Comparison of ENCODE assay signal across 8 mouse cellular contexts in genomic region chr9:59539441-59540137, GRCm38 (mm10). TPM values are rescaled to one million over a fixed set of nuclear protein-coding genes. Genes with fewer than 3 reads are reported as not detected.
DNase-seq lines count a peak whose midpoint lies in the region; ATAC-seq lines count a peak whose summit lies in the region.

Hexa (plus strand) TSS chr9:59539540.
Tmem202 (minus strand) TSS chr9:59539847.

- H3K4me3 ChIP-seq in embryonic facial prominence, embryonic 13.5 days, result peak within 1 kb of the TSS; percentile 69

- ATAC-seq in embryonic facial prominence, embryonic 13.5 days (ENCODE audit: insufficient number of reproducible peaks, insufficient read depth, low FRiP score, low TSS enrichment, low read depth), result peak; percentile 79
- ATAC-seq in monocyte, adult 5-6 weeks (replicated peaks; ENCODE audit: insufficient number of reproducible peaks, low FRiP score, low TSS enrichment, poor library complexity, severe bottlenecking), result peak; percentile 57

- DNase-seq in 3T3-L1 (ENCODE audit: low read depth, low spot score), result peak; percentile 94
- DNase-seq in adrenal gland, postnatal 36 days, result peak; percentile 90 to 91
- peak; percentile 81 to 82 for DNase-seq in heart, adult 9 months (ENCODE audit: low spot score in 2 of 2)
- peak; percentile 68 for DNase-seq in kidney, adult 9 months
- DNase-seq in liver, result peak; percentile 78
- peak; percentile 67 to 71 for DNase-seq in spleen, postnatal 36 days (ENCODE audit: low spot score in 2 of 2)

- no peaks in the 10 kb centered on the region for H3K36me3 ChIP-seq in embryonic facial prominence, embryonic 13.5 days

- H3K9me3 ChIP-seq in embryonic facial prominence, embryonic 13.5 days, result no peaks in the 10 kb centered on the region

- no peaks in the 10 kb centered on the region for H3K27me3 ChIP-seq in embryonic facial prominence, embryonic 13.5 days

- peak within 1 kb of the TSS; percentile 51; the same call in 1 of the 2 replicates for H3K27ac ChIP-seq in embryonic facial prominence, embryonic 13.5 days

- 3% methylated on average over 54 of the region's 55 CpGs for WGBS in embryonic facial prominence, embryonic 13.5 days

- peak within 1 kb of the TSS; percentile 88 for H3K4me2 ChIP-seq in embryonic facial prominence, embryonic 13.5 days

- H3K9ac ChIP-seq in embryonic facial prominence, embryonic 13.5 days, result peak within 1 kb of the TSS; percentile 83

- H3K4me1 ChIP-seq in embryonic facial prominence, embryonic 13.5 days, result peaks cover 8% of the 10 kb centered on the region

RNA-seq across cellular contexts. Expression of gene Hexa, which starts in this region (rescaled TPM):
- total RNA-seq in adrenal gland, postnatal 36 days (2021), result 100 to 1,000 TPM; 111 to 147 TPM
- polyA plus RNA-seq in embryonic facial prominence, embryonic 13.5 days (2015; fragmentation: Nextera tagmentation; extraction: Ambion mirVana), result 65.4 and 75.2 TPM in 2 replicates
- 97.3 to 114 TPM (median 107 TPM) in 3 replicates for total RNA-seq in monocyte, adult 5-6 weeks (2017)

RNA-seq across cellular contexts. Expression of gene Tmem202, which starts in this region (rescaled TPM):
- 1 to 10 TPM; 3.6 to 4.1 TPM for total RNA-seq in adrenal gland, postnatal 36 days (2021)
- not detected in 2 replicates for polyA plus RNA-seq in embryonic facial prominence, embryonic 13.5 days (2015; fragmentation: Nextera tagmentation; extraction: Ambion mirVana)
- total RNA-seq in monocyte, adult 5-6 weeks (2017), result 0.39 TPM in 1 of 3 replicates, not detected in the others

Comparison
In these comparisons a context has a peak if more than half of its experiments do, and no peak if none do; other contexts are left out.
1. Peak in every context shown above with its lines: DNase-seq, ATAC-seq, H3K4me3 ChIP-seq and H3K27ac ChIP-seq.